Mouse (Mus musculus) hindbrain, embryonic 13.5 days (tissue): ENCODE results near the gene Vti1a. TPM values are rescaled to one million over a fixed set of nuclear protein-coding genes. Genes with fewer than 3 reads are reported as not detected.

ENCODE experiments used
- ATAC-seq: fragments of 200-750 bp; cut with Nextera tagmentation; 2 replicates; pipeline ENCODE4 v1.8.0; 2017; ENCODE audit warnings: moderate TSS enrichment; ENCODE audit not compliant: low FRiP score
- H3K27ac ChIP-seq: fragments of 300-500 bp; sonication (generic); 2 replicates; pipeline ENCODE4 v1.5.1; 2015; ENCODE audit warnings: inconsistent platforms, mild to moderate bottlenecking, moderate library complexity
- H3K27me3 ChIP-seq: fragments of 300-500 bp; sonication (generic); 2 replicates; pipeline ENCODE4 v1.6.1; 2015; ENCODE audit warnings: mild to moderate bottlenecking, inconsistent platforms
- H3K36me3 ChIP-seq: fragments of 300-500 bp; sonication (generic); 2 replicates; pipeline ENCODE4 v1.6.1; 2015; ENCODE audit warnings: mild to moderate bottlenecking, inconsistent platforms
- H3K4me1 ChIP-seq: fragments of 300-500 bp; sonication (generic); replicated peaks from 2 replicates; pipeline ENCODE4 v1.6.1; 2015; ENCODE audit warnings: inconsistent platforms
- H3K4me2 ChIP-seq: fragments of 300-500 bp; sonication (generic); 2 replicates; pipeline ENCODE4 v1.6.1; 2015; ENCODE audit warnings: inconsistent platforms, mild to moderate bottlenecking, moderate library complexity
- H3K4me3 ChIP-seq: fragments of 300-500 bp; sonication (generic); 2 replicates; pipeline ENCODE4 v1.5.1; 2015; ENCODE audit warnings: mild to moderate bottlenecking, inconsistent platforms
- H3K9ac ChIP-seq: fragments of 300-500 bp; sonication (generic); 2 replicates; pipeline ENCODE4 v1.6.1; 2015; ENCODE audit warnings: mild to moderate bottlenecking, inconsistent platforms
- H3K9me3 ChIP-seq: fragments of 300-500 bp; sonication (generic); 2 replicates; pipeline ENCODE4 v1.6.1; 2016; ENCODE audit warnings: inconsistent platforms
- WGBS: fragments of 180-500 bp; shearing (Covaris S2); methylation state at CpG from one replicate; pipeline ENCODE4 v1.1.7; 2015; 5-methylcytosine and 5-hydroxymethylcytosine counted together
- polyA plus RNA-seq: library from polyadenylated mRNA; unstranded; fragments of >200 nt; fragmentation: Nextera tagmentation; extraction: Ambion mirVana; gene quantifications from 2 replicates; pipeline ENCODE4 v1.2.1, GENCODE M21; 2015

The Vti1a gene
- polyA plus RNA-seq, 1 experiment from 2014 or later, result 30.1 TPM

- H3K4me3 ChIP-seq, result no peak overlapping the region
- H3K27ac ChIP-seq, result no peak overlapping the region
- no peaks in the 10 kb centered on the region for H3K27me3 ChIP-seq
- peaks cover 34% of the 10 kb centered on the region for H3K36me3 ChIP-seq
- WGBS, result 94% methylated on average over 2 of the region's 2 CpGs
- no peak overlapping the region for H3K9ac ChIP-seq
- no peaks in the 10 kb centered on the region for H3K4me1 ChIP-seq
- H3K4me2 ChIP-seq, result no peak overlapping the region
- ATAC-seq, result no peak
- H3K9me3 ChIP-seq, result no peaks in the 10 kb centered on the region
These were observed 23.8 kb upstream of the Vti1a start for GRCm38 (mm10) chr19:55292210-55292850.

GRCm38 (mm10) chr19:55293175-55293574, 22.9 kb upstream of the Vti1a start:
- Histone ChIP-seq H3K27ac (no peak overlapping the region), H3K9ac (no peak overlapping the region), H3K9me3 (no peaks in the 10 kb centered on the region), H3K4me2 (no peak overlapping the region), H3K4me1 (no peaks in the 10 kb centered on the region), H3K36me3 (peaks cover 32% of the 10 kb centered on the region), H3K4me3 (no peak overlapping the region), H3K27me3 (no peaks in the 10 kb centered on the region)
- WGBS, result 41% methylated on average over 4 of the region's 4 CpGs
- no peak for ATAC-seq

GRCm38 (mm10) chr19:55295075-55295474, 21.0 kb upstream of the Vti1a start:
- ATAC-seq, result no peak
- Histone ChIP-seq H3K4me3 (no peak overlapping the region), H3K36me3 (peaks cover 37% of the 10 kb centered on the region), H3K27me3 (no peaks in the 10 kb centered on the region), H3K9me3 (no peaks in the 10 kb centered on the region), H3K4me1 (no peaks in the 10 kb centered on the region), H3K4me2 (no peak overlapping the region), H3K9ac (no peak overlapping the region), H3K27ac (no peak overlapping the region)
- 94% methylated on average over 9 of the region's 9 CpGs for WGBS

- Histone ChIP-seq H3K36me3 (peaks cover 42% of the 10 kb centered on the region), H3K27ac (no peak overlapping the region), H3K9me3 (no peaks in the 10 kb centered on the region), H3K4me2 (no peak overlapping the region), H3K27me3 (no peaks in the 10 kb centered on the region), H3K9ac (no peak overlapping the region), H3K4me1 (no peaks in the 10 kb centered on the region), H3K4me3 (no peak overlapping the region)
- ATAC-seq, result no peak
- 94% methylated on average over 3 of the region's 3 CpGs for WGBS
These were observed 20.5 kb upstream of the Vti1a start for GRCm38 (mm10) chr19:55295556-55295955.

- Histone ChIP-seq H3K9me3 (no peaks in the 10 kb centered on the region), H3K36me3 (peaks cover 49% of the 10 kb centered on the region)
- WGBS, result 98% methylated on average over 2 of the region's 2 CpGs
These were observed 19.8 kb upstream of the Vti1a start for GRCm38 (mm10) chr19:55296301-55296700.

GRCm38 (mm10) chr19:55297489-55297888, 18.6 kb upstream of the Vti1a start:
- Histone ChIP-seq H3K9me3 (no peaks in the 10 kb centered on the region), H3K36me3 (peaks cover 61% of the 10 kb centered on the region), H3K4me3 (no peak overlapping the region), H3K27ac (no peak overlapping the region), H3K4me1 (no peaks in the 10 kb centered on the region), H3K27me3 (no peaks in the 10 kb centered on the region), H3K4me2 (no peak overlapping the region), H3K9ac (no peak overlapping the region)
- 97% methylated on average over 2 of the region's 2 CpGs for WGBS
- no peak for ATAC-seq

More at GRCm38 (mm10) chr19:55296301-55296700, 19.8 kb upstream of the Vti1a start:
- Histone ChIP-seq H3K4me2 (no peak overlapping the region), H3K4me3 (no peak overlapping the region), H3K4me1 (no peaks in the 10 kb centered on the region), H3K27me3 (no peaks in the 10 kb centered on the region), H3K27ac (no peak overlapping the region), H3K9ac (no peak overlapping the region)
- ATAC-seq, result no peak

- Histone ChIP-seq H3K4me1 (no peaks in the 10 kb centered on the region), H3K36me3 (peaks cover 66% of the 10 kb centered on the region), H3K9me3 (no peaks in the 10 kb centered on the region), H3K27me3 (no peaks in the 10 kb centered on the region), H3K4me3 (no peak overlapping the region), H3K27ac (no peak overlapping the region), H3K9ac (no peak overlapping the region), H3K4me2 (no peak overlapping the region)
- ATAC-seq, result no peak
- 89% methylated on average over 5 of the region's 5 CpGs for WGBS
These were observed 18.1 kb upstream of the Vti1a start for GRCm38 (mm10) chr19:55297961-55298360.

- Histone ChIP-seq H3K9me3 (no peaks in the 10 kb centered on the region), H3K4me1 (no peaks in the 10 kb centered on the region), H3K9ac (no peak overlapping the region), H3K36me3 (peaks cover 80% of the 10 kb centered on the region), H3K4me2 (no peak overlapping the region), H3K4me3 (no peak overlapping the region), H3K27ac (no peak overlapping the region), H3K27me3 (no peaks in the 10 kb centered on the region)
- 98% methylated on average over 1 of the region's 1 CpGs for WGBS
- ATAC-seq, result no peak
These were observed 16.7 kb upstream of the Vti1a start for GRCm38 (mm10) chr19:55299378-55299777.

- ATAC-seq, result no peak
These were observed 15.6 kb upstream of the Vti1a start for GRCm38 (mm10) chr19:55300525-55300924.

GRCm38 (mm10) chr19:55305024-55305423, 11.1 kb upstream of the Vti1a start:
- no peaks in the 10 kb centered on the region for H3K9me3 ChIP-seq
- no peaks in the 10 kb centered on the region for H3K27me3 ChIP-seq
- H3K36me3 ChIP-seq, result peaks cover 66% of the 10 kb centered on the region
- H3K4me2 ChIP-seq, result no peak overlapping the region
- no peak overlapping the region for H3K9ac ChIP-seq
- ATAC-seq, result no peak
- H3K4me1 ChIP-seq, result no peaks in the 10 kb centered on the region
- H3K27ac ChIP-seq, result no peak overlapping the region
- no peak overlapping the region for H3K4me3 ChIP-seq

More at GRCm38 (mm10) chr19:55300525-55300924, 15.6 kb upstream of the Vti1a start:
- no peaks in the 10 kb centered on the region for H3K9me3 ChIP-seq
- 95% methylated on average over 3 of the region's 3 CpGs for WGBS
- no peak overlapping the region for H3K9ac ChIP-seq
- H3K4me2 ChIP-seq, result no peak overlapping the region
- H3K27ac ChIP-seq, result no peak overlapping the region
- H3K36me3 ChIP-seq, result peaks cover 73% of the 10 kb centered on the region
- H3K4me1 ChIP-seq, result no peaks in the 10 kb centered on the region
- H3K4me3 ChIP-seq, result no peak overlapping the region
- H3K27me3 ChIP-seq, result no peaks in the 10 kb centered on the region

GRCm38 (mm10) chr19:55311874-55312273, 4.2 kb upstream of the Vti1a start:
- peaks cover 42% of the 10 kb centered on the region for H3K36me3 ChIP-seq
- no peak overlapping the region for H3K27ac ChIP-seq
- peaks cover 27% of the 10 kb centered on the region for H3K4me1 ChIP-seq
- no peaks in the 10 kb centered on the region for H3K9me3 ChIP-seq
- no peak overlapping the region for H3K9ac ChIP-seq
- ATAC-seq, result no peak
- no peaks in the 10 kb centered on the region for H3K27me3 ChIP-seq
- no peak overlapping the region for H3K4me3 ChIP-seq
- H3K4me2 ChIP-seq, result no peak overlapping the region
- 92% methylated on average over 8 of the region's 8 CpGs for WGBS

- 97% methylated on average over 2 of the region's 2 CpGs for WGBS
- Histone ChIP-seq H3K4me3 (no peak overlapping the region), H3K4me1 (peaks cover 36% of the 10 kb centered on the region), H3K4me2 (no peak overlapping the region), H3K27ac (no peak overlapping the region), H3K9me3 (no peaks in the 10 kb centered on the region), H3K27me3 (no peaks in the 10 kb centered on the region), H3K9ac (no peak overlapping the region), H3K36me3 (peaks cover 32% of the 10 kb centered on the region)
- ATAC-seq, result no peak
These were observed 2.4 kb upstream of the Vti1a start for GRCm38 (mm10) chr19:55313649-55314048.

GRCm38 (mm10) chr19:55315452-55316108, 515 bp upstream of the Vti1a start, which contains the start of gene Zdhhc6:
Gene Zdhhc6 (minus strand): TSS chr19:55316032.
- Histone ChIP-seq H3K36me3 (peaks cover 14% of the 10 kb centered on the region), H3K9ac (peak within 1 kb of the TSS; percentile 84), H3K4me2 (peak within 1 kb of the TSS; percentile 92), H3K27ac (peak within 1 kb of the TSS; percentile 80), H3K4me1 (peaks cover 41% of the 10 kb centered on the region), H3K9me3 (no peaks in the 10 kb centered on the region), H3K4me3 (peak within 1 kb of the TSS; percentile 84), H3K27me3 (no peaks in the 10 kb centered on the region)
- WGBS, result under 1% methylated on average over 60 of the region's 60 CpGs
- ATAC-seq, result peak; percentile 86
